Mouse (Mus musculus) MEL (cell line): ENCODE results near the gene Cadm3. TPM values are rescaled to one million over a fixed set of nuclear protein-coding genes. Genes with fewer than 3 reads are reported as not detected.

ENCODE experiments used
- DNase-seq: peaks from one replicate; pipeline ENCODE4 v3.0.0; 2011; ENCODE audit warnings: low read depth, low spot score
- H3K27ac ChIP-seq: 2 replicates; pipeline ENCODE4 v1.5.1; 2012; ENCODE audit warnings: low read depth, mild to moderate bottlenecking, control low read depth, low read length, moderate library complexity; ENCODE audit not compliant: control insufficient read depth
- H3K27me3 ChIP-seq, 2 experiments: fragments of 150-350 bp in 1 of 2; sonication (generic) in 1 of 2; 2 replicates each; pipeline ENCODE4 v1.6.1; 2012; ENCODE audit warnings: low read length in 2 of 2, mild to moderate bottlenecking in 2 of 2, improper control_type of control experiment in 1 of 2, moderate library complexity in 1 of 2; ENCODE audit not compliant: insufficient read depth in 2 of 2, control insufficient read depth in 1 of 2
- H3K36me3 ChIP-seq, 2 experiments: 2 replicates each; pipeline ENCODE4 v1.6.1; 2012 to 2014; ENCODE audit warnings: low read length in 2 of 2, improper control_type of control experiment in 1 of 2, inconsistent platforms in 1 of 2, mild to moderate bottlenecking in 1 of 2; ENCODE audit not compliant: insufficient read depth in 2 of 2, control insufficient read depth in 1 of 2
- H3K4me1 ChIP-seq, 2 experiments: fragments of 150-350 bp in 1 of 2; sonication (generic) in 1 of 2; 2 replicates each; pipeline ENCODE4 v1.6.1; 2012; ENCODE audit warnings: low read length in 2 of 2, improper control_type of control experiment in 1 of 2, mild to moderate bottlenecking in 1 of 2; ENCODE audit not compliant: insufficient read depth in 2 of 2, control insufficient read depth in 1 of 2
- H3K4me3 ChIP-seq, 2 experiments: fragments of 150-350 bp in 1 of 2; sonication (generic) in 1 of 2; 2 replicates each; pipeline ENCODE4 v1.5.1; 2012; ENCODE audit warnings: low read depth in 2 of 2, low read length in 2 of 2, mild to moderate bottlenecking in 2 of 2, moderate library complexity in 2 of 2, control low read depth in 1 of 2, improper control_type of control experiment in 1 of 2; ENCODE audit not compliant: control insufficient read depth in 1 of 2, insufficient read depth in 1 of 2
- H3K79me2 ChIP-seq: 2 replicates; pipeline ENCODE4 v1.6.1; 2012; ENCODE audit warnings: mild to moderate bottlenecking, low read length, moderate library complexity; ENCODE audit not compliant: control insufficient read depth, poor library complexity, insufficient read depth
- H3K9ac ChIP-seq: 2 replicates; pipeline ENCODE4 v1.6.1; 2012; ENCODE audit warnings: low read depth, mild to moderate bottlenecking, control low read depth, low read length, moderate library complexity; ENCODE audit not compliant: control insufficient read depth, poor library complexity, severe bottlenecking
- H3K9me3 ChIP-seq: fragments of 150-350 bp; sonication (generic); replicated peaks from 2 replicates; pipeline ENCODE4 v1.6.1; 2012; ENCODE audit warnings: mild to moderate bottlenecking, low read length, improper control_type of control experiment, moderate library complexity; ENCODE audit not compliant: insufficient read depth
- CHD1 ChIP-seq: IDR thresholded peaks from 2 replicates; pipeline ENCODE4 v1.6.1; 2012; ENCODE audit warnings: low read depth, mild to moderate bottlenecking, inconsistent platforms, low read length, improper control_type of control experiment
- E2F4 ChIP-seq: IDR thresholded peaks from 2 replicates; pipeline ENCODE4 v1.6.1; 2011; ENCODE audit warnings: low read depth, low read length, improper control_type of control experiment, borderline replicate concordance
- EP300 ChIP-seq, 2 experiments: IDR thresholded peaks; 2 replicates each; pipeline ENCODE4 v1.6.1; 2011; ENCODE audit warnings: improper control_type of control experiment in 2 of 2, low read length in 2 of 2, low read depth in 1 of 2, mild to moderate bottlenecking in 1 of 2
- ETS1 ChIP-seq: IDR thresholded peaks from 2 replicates; pipeline ENCODE4 v1.6.1; 2012; ENCODE audit warnings: low read depth, mild to moderate bottlenecking, inconsistent platforms, low read length, improper control_type of control experiment, moderate library complexity
- GATA1 ChIP-seq: IDR thresholded peaks from 2 replicates; pipeline ENCODE4 v1.6.1; 2011; ENCODE audit warnings: low read depth, low read length, improper control_type of control experiment
- JUND ChIP-seq: IDR thresholded peaks from 2 replicates; pipeline ENCODE4 v1.6.1; 2011; ENCODE audit warnings: low read depth, mild to moderate bottlenecking, improper control_type of control experiment, low read length
- KAT2A ChIP-seq: conservative IDR thresholded peaks from 2 replicates; pipeline ENCODE4 v1.6.1; 2012; ENCODE audit warnings: low read depth, low read length, improper control_type of control experiment, inconsistent platforms
- MAFK ChIP-seq: IDR thresholded peaks from 2 replicates; pipeline ENCODE4 v1.6.1; 2011; ENCODE audit warnings: low read depth, mild to moderate bottlenecking, low read length, improper control_type of control experiment, borderline replicate concordance
- MAX ChIP-seq: IDR thresholded peaks from 2 replicates; pipeline ENCODE4 v1.6.1; 2011; ENCODE audit warnings: low read length, improper control_type of control experiment
- MAZ ChIP-seq: IDR thresholded peaks from 2 replicates; pipeline ENCODE4 v1.6.1; 2012; ENCODE audit warnings: low read depth, mild to moderate bottlenecking, inconsistent platforms, low read length, improper control_type of control experiment
- MEF2A ChIP-seq: IDR thresholded peaks from 2 replicates; pipeline ENCODE4 v1.6.1; 2014; ENCODE audit warnings: low read depth, mild to moderate bottlenecking, inconsistent platforms, low read length, improper control_type of control experiment; ENCODE audit not compliant: poor library complexity, insufficient replicate concordance, severe bottlenecking; ENCODE audit errors: extremely low read depth
- MXI1 ChIP-seq: IDR thresholded peaks from 2 replicates; pipeline ENCODE4 v1.6.1; 2011; ENCODE audit warnings: mild to moderate bottlenecking, low read depth, low read length, improper control_type of control experiment
- MYB ChIP-seq: IDR thresholded peaks from 2 replicates; pipeline ENCODE4 v1.6.1; 2011; ENCODE audit warnings: mild to moderate bottlenecking, low read depth, low read length, improper control_type of control experiment
- POLR2AphosphoS5 ChIP-seq: IDR thresholded peaks from 2 replicates; pipeline ENCODE4 v1.6.1; 2012; ENCODE audit warnings: low read depth, borderline replicate concordance, mild to moderate bottlenecking, inconsistent platforms, low read length, moderate library complexity, mixed read lengths
- RCOR1 ChIP-seq: IDR thresholded peaks from 2 replicates; pipeline ENCODE4 v1.6.1; 2012; ENCODE audit warnings: low read depth, mild to moderate bottlenecking, inconsistent platforms, low read length, improper control_type of control experiment
- SIN3A ChIP-seq: IDR thresholded peaks from 2 replicates; pipeline ENCODE4 v1.6.1; 2012; ENCODE audit warnings: low read length, improper control_type of control experiment, inconsistent platforms
- SMC3 ChIP-seq: IDR thresholded peaks from 2 replicates; pipeline ENCODE4 v1.6.1; 2011; ENCODE audit warnings: low read depth, low read length, improper control_type of control experiment
- TAL1 ChIP-seq: IDR thresholded peaks from 2 replicates; pipeline ENCODE4 v1.6.1; 2012; ENCODE audit warnings: mild to moderate bottlenecking, inconsistent platforms, low read length, moderate library complexity, mixed read lengths
- TBP ChIP-seq: IDR thresholded peaks from 2 replicates; pipeline ENCODE4 v1.8.0; 2011; ENCODE audit warnings: low read depth, low read length, improper control_type of control experiment
- TCF12 ChIP-seq: IDR thresholded peaks from 2 replicates; pipeline ENCODE4 v1.6.1; 2014; ENCODE audit warnings: low read depth, mild to moderate bottlenecking, inconsistent platforms, low read length, improper control_type of control experiment, moderate library complexity
- ZC3H11A ChIP-seq: IDR thresholded peaks from 2 replicates; pipeline ENCODE4 v1.6.1; 2012; ENCODE audit warnings: low read depth, mild to moderate bottlenecking, inconsistent platforms, low read length, improper control_type of control experiment
- ZMIZ1 ChIP-seq: IDR thresholded peaks from 2 replicates; pipeline ENCODE4 v1.6.1; 2012; ENCODE audit warnings: low read depth, mild to moderate bottlenecking, inconsistent platforms, low read length, improper control_type of control experiment, moderate library complexity
- ZNF384 ChIP-seq: IDR thresholded peaks from 2 replicates; pipeline ENCODE4 v1.6.1; 2012; ENCODE audit warnings: low read depth, mild to moderate bottlenecking, inconsistent platforms, low read length, improper control_type of control experiment
- polyA plus RNA-seq, 2 experiments: library from polyadenylated mRNA; stranded (reverse) in 1 of 2; unstranded in 1 of 2; fragments of >175 nt in 1 of 2; fragments of >200 nt in 1 of 2; gene quantifications; 2 replicates each; pipeline versions ENCODE4 v1.2.1 to v1.2.4; 2012; ENCODE audit warnings: low replicate concordance in 2 of 2, low read depth in 1 of 2; ENCODE audit not compliant: insufficient read length in 2 of 2, insufficient read depth in 1 of 2, missing spikeins in 1 of 2
- total RNA-seq: library from RNA; depleted of rRNA; stranded (reverse); fragments of 300-350 nt; gene quantifications from 2 replicates; pipeline ENCODE4 v1.2.3, GENCODE M21; 2012

The Cadm3 gene
- total and polyA plus RNA-seq, 3 experiments, result 0.03 to 0.19 TPM; not detected in 1

- Histone ChIP-seq H3K79me2 (no peaks in the 10 kb centered on the region), H3K9me3 (no peaks in the 10 kb centered on the region), H3K27ac (peak overlapping the region; percentile 18; the same call in 1 of the 2 replicates), H3K4me3 (no peak overlapping the region), H3K27me3 (no peaks in the 10 kb centered on the region)
- DNase-seq, result peak; percentile 60
- TF ChIP-seq RCOR1 (peak; percentile 57; the same call in 1 of the 2 replicates), ETS1 (0 out of 2 replicates have a peak, but pooled peaks have one; percentile 40), ZMIZ1 (no peak), JUND (no peak), MEF2A (no peak), TCF12 (0 out of 2 replicates have a peak, but pooled peaks have one; percentile 5), MXI1 (no peak), GATA1 (peak; percentile 20; the same call in 1 of the 2 replicates), KAT2A (no peak)
- TF ChIP-seq, all 39 proteins: peak for 4
- H3K36me3 ChIP-seq, result peaks cover 0 to 49% of the 10 kb centered on the region in 2 experiments; a peak in 2 of 4 replicates
- H3K9ac ChIP-seq, result no peak overlapping the region
- peaks cover 47 to 57% of the 10 kb centered on the region in 2 experiments for H3K4me1 ChIP-seq
Observed at GRCm38 (mm10) chr1:173326552-173326951, 40.9 kb downstream of the Cadm3 start.

DNA sequence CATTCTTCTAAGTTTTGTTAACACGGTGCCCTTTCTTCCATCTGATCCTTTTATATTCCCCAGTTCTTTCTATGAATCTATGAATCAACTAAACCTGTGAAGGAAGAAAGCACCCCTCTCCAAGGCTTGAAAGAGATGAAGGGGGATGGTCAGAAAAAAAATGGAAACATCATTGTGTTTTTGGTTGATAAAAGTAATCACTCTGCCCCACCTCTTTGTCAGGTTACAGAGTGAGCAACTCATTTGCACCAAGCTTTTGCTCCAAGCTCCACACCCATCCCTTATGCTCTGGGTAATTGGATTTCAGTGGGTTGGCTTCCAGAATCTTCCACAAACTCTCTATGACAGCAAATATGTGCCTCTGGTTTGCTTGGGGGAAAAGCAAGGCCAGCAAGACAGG is 42.1 kb downstream of the Cadm3 start:
- Histone ChIP-seq H3K9me3 (no peaks in the 10 kb centered on the region), H3K36me3 (peaks cover 0 to 60% of the 10 kb centered on the region in 2 experiments; a peak in 2 of 4 replicates), H3K79me2 (no peaks in the 10 kb centered on the region), H3K4me3 (no peak overlapping the region), H3K4me1 (peaks cover 54 to 62% of the 10 kb centered on the region in 2 experiments), H3K9ac (no peak overlapping the region), H3K27me3 (no peaks in the 10 kb centered on the region), H3K27ac (no peak overlapping the region)
- DNase-seq, result no peak
- TF ChIP-seq ZNF384, result peak; percentile 56
- 0 out of 2 replicates have a peak, but pooled peaks have one; percentile 18 for TF ChIP-seq ETS1
- peak in 1 of 2 experiments; percentile 56; a peak in 1 of 4 replicates for TF ChIP-seq EP300 (IDR thresholded peaks at IDR 0.05; ENCODE audit: low read depth in 1 of 2, low read length in 2 of 2)
- TF ChIP-seq GATA1, result 0 out of 2 replicates have a peak, but pooled peaks have one; percentile 3
- no peak for TF ChIP-seq MYB
- peak; percentile 69; the same call in 1 of the 2 replicates for TF ChIP-seq TCF12

- Histone ChIP-seq H3K27me3 (no peaks in the 10 kb centered on the region), H3K4me3 (no peak overlapping the region), H3K36me3 (peaks cover 0 to 59% of the 10 kb centered on the region in 2 experiments; a peak in 2 of 4 replicates), H3K4me1 (peaks cover 54 to 59% of the 10 kb centered on the region in 2 experiments), H3K9ac (no peak overlapping the region), H3K79me2 (no peaks in the 10 kb centered on the region), H3K27ac (no peak overlapping the region), H3K9me3 (no peaks in the 10 kb centered on the region)
- DNase-seq, result no peak
- TF ChIP-seq ZC3H11A, result no peak
- no peak for TF ChIP-seq SMC3
- TF ChIP-seq ETS1, result no peak
- no peak for TF ChIP-seq POLR2AphosphoS5
- TF ChIP-seq TCF12, result no peak
- TF ChIP-seq GATA1, result no peak
- TF ChIP-seq CHD1, result no peak
- no peak for TF ChIP-seq RCOR1
- TF ChIP-seq TAL1, result no peak
- TF ChIP-seq KAT2A, result no peak
- no peak for TF ChIP-seq JUND
- TF ChIP-seq MAZ, result no peak
- TF ChIP-seq MEF2A, result no peak
- TF ChIP-seq MXI1, result no peak
- no peak for TF ChIP-seq MAX
- TF ChIP-seq MAFK, result no peak
- no peak for TF ChIP-seq SIN3A
- TF ChIP-seq TBP, result no peak
- TF ChIP-seq E2F4, result no peak
Observed at GRCm38 (mm10) chr1:173324961-173325360, 42.5 kb downstream of the Cadm3 start.
